Mouse (Mus musculus) lung, postnatal 0 days (tissue): ENCODE measurements around the gene Icam4. TPM values are rescaled to one million over a fixed set of nuclear protein-coding genes. Genes with fewer than 3 reads are reported as not detected.

Experiments used
- ATAC-seq: fragments of 200-750 bp; cut with Nextera tagmentation; 2 replicates; pipeline ENCODE4 v1.8.0; 2017; ENCODE audit warnings: moderate library complexity
- DNase-seq: peaks from one replicate; pipeline ENCODE4 v3.0.0-alpha.2; 2016; ENCODE audit warnings: low spot score
- H3K27ac ChIP-seq: fragments of 300-500 bp; sonication (generic); 2 replicates; pipeline ENCODE4 v1.5.1; 2014; ENCODE audit warnings: antibody characterized with exemption, mild to moderate bottlenecking, low read length, mixed read lengths
- H3K27me3 ChIP-seq: fragments of 300-500 bp; sonication (generic); replicated peaks from 2 replicates; pipeline ENCODE4 v1.6.1; 2014; ENCODE audit warnings: low read length, mixed read lengths; ENCODE audit not compliant: insufficient read depth
- H3K36me3 ChIP-seq: fragments of 300-500 bp; sonication (generic); 2 replicates; pipeline ENCODE4 v1.6.1; 2014; ENCODE audit warnings: low read length, mixed read lengths; ENCODE audit not compliant: insufficient read depth
- H3K4me1 ChIP-seq: fragments of 300-500 bp; sonication (generic); 2 replicates; pipeline ENCODE4 v1.6.1; 2014; ENCODE audit warnings: antibody characterized with exemption, low read depth, low read length, mixed read lengths; ENCODE audit not compliant: insufficient read depth
- H3K4me2 ChIP-seq: fragments of 300-500 bp; sonication (generic); replicated peaks from 2 replicates; pipeline ENCODE4 v1.6.1; 2014; ENCODE audit warnings: low read depth, mild to moderate bottlenecking, low read length, moderate library complexity, mixed read lengths
- H3K4me3 ChIP-seq: fragments of 300-500 bp; sonication (generic); 2 replicates; pipeline ENCODE4 v1.5.1; 2014; ENCODE audit warnings: low read depth, low read length
- H3K9ac ChIP-seq: fragments of 300-500 bp; sonication (generic); replicated peaks from 2 replicates; pipeline ENCODE4 v1.6.1; 2014; ENCODE audit warnings: low read depth, mild to moderate bottlenecking
- H3K9me3 ChIP-seq: fragments of 300-500 bp; sonication (generic); 2 replicates; pipeline ENCODE4 v1.6.1; 2016; ENCODE audit warnings: low read length, mixed read lengths
- CTCF ChIP-seq: IDR thresholded peaks from 2 replicates; pipeline ENCODE4 v1.5.1; 2016; ENCODE audit warnings: antibody characterized with exemption, mild to moderate bottlenecking
- EP300 ChIP-seq: IDR thresholded peaks from 2 replicates; pipeline ENCODE4 v1.6.1; 2016; ENCODE audit warnings: antibody characterized with exemption, mild to moderate bottlenecking, control low read depth
- WGBS: fragments of 180-500 bp; shearing (Covaris S2); extraction: QIAGEN DNeasy Blood & Tissue Kit; methylation state at CpG from one replicate; pipeline ENCODE4 v1.1.7; 2014; 5-methylcytosine and 5-hydroxymethylcytosine counted together
- polyA plus RNA-seq: library from polyadenylated mRNA; unstranded; fragments of >200 nt; fragmentation: Nextera tagmentation; extraction: Ambion mirVana; gene quantifications from 2 replicates; pipeline ENCODE4 v1.2.1, GENCODE M21; 2015

Gene Icam4
- polyA plus RNA-seq, 1 experiment from 2014 or later, result 3.8 TPM

- Histone ChIP-seq H3K27me3 (no peaks in the 10 kb centered on the region), H3K4me3 (no peak overlapping the region), H3K9me3 (no peaks in the 10 kb centered on the region), H3K9ac (no peak overlapping the region), H3K27ac (no peak overlapping the region), H3K4me2 (no peak overlapping the region), H3K36me3 (0 out of 2 replicates have a peak, but pooled peaks cover under 1% of the 10 kb centered on the region), H3K4me1 (no peaks in the 10 kb centered on the region)
- peak; percentile 69 for TF ChIP-seq CTCF
- TF ChIP-seq EP300, result no peak
- no peak for ATAC-seq
- DNase-seq, result peak; percentile 57
Measured at GRCm38 (mm10) chr9:21000811-21001210, 28.4 kb upstream of the Icam4 start.

GRCm38 (mm10) chr9:21001651-21002200 is 27.4 kb upstream of the Icam4 start:
- TF ChIP-seq EP300 (no peak), CTCF (no peak)
- no peaks in the 10 kb centered on the region for H3K27me3 ChIP-seq
- ATAC-seq (no peak), DNase-seq (no peak)
- 0 out of 2 replicates have a peak, but pooled peaks cover 7% of the 10 kb centered on the region for H3K36me3 ChIP-seq
- H3K9ac ChIP-seq, result no peak overlapping the region
- H3K9me3 ChIP-seq, result no peaks in the 10 kb centered on the region
- WGBS, result 45% methylated on average over 6 of the region's 6 CpGs
- H3K27ac ChIP-seq, result no peak overlapping the region; the same call in 1 of the 2 replicates
- no peaks in the 10 kb centered on the region for H3K4me1 ChIP-seq
- no peak overlapping the region for H3K4me3 ChIP-seq
- H3K4me2 ChIP-seq, result no peak overlapping the region; the same call in 1 of the 2 replicates

- Histone ChIP-seq H3K4me3 (peak overlapping the region; percentile 76), H3K27ac (peak overlapping the region; percentile 90), H3K4me1 (no peaks in the 10 kb centered on the region), H3K36me3 (0 out of 2 replicates have a peak, but pooled peaks cover 10% of the 10 kb centered on the region), H3K9ac (peak overlapping the region; percentile 86), H3K9me3 (no peaks in the 10 kb centered on the region), H3K4me2 (peak overlapping the region; percentile 75), H3K27me3 (no peaks in the 10 kb centered on the region)
- DNase-seq, result no peak
- 9% methylated on average over 7 of the region's 7 CpGs for whole genome bisulfite sequencing
- ATAC-seq, result peak; percentile 4; the same call in 1 of the 2 replicates
- TF ChIP-seq EP300 (no peak), CTCF (no peak)
Measured at GRCm38 (mm10) chr9:21002270-21002626, 26.9 kb upstream of the Icam4 start.

GRCm38 (mm10) chr9:21002627-21003551 is 26.3 kb upstream of the Icam4 start, which contains the start of gene Mrpl4:
Gene Mrpl4, plus strand, starts transcription at chr9:21002738.
- H3K27me3 ChIP-seq, result no peaks in the 10 kb centered on the region
- under 1% methylated on average over 71 of the region's 72 CpGs for WGBS
- no peaks in the 10 kb centered on the region for H3K4me1 ChIP-seq
- no peaks in the 10 kb centered on the region for H3K9me3 ChIP-seq
- H3K4me2 ChIP-seq, result peak within 1 kb of the TSS; percentile 75
- TF ChIP-seq CTCF (peak; percentile 42), EP300 (peak; percentile 43; the same call in 1 of the 2 replicates)
- peak; percentile 86 for ATAC-seq
- peak; percentile 93 for DNase-seq
- peak within 1 kb of the TSS; percentile 90 for H3K27ac ChIP-seq
- H3K36me3 ChIP-seq, result 0 out of 2 replicates have a peak, but pooled peaks cover 15% of the 10 kb centered on the region
- H3K4me3 ChIP-seq, result peak within 1 kb of the TSS; percentile 76
- peak within 1 kb of the TSS; percentile 86 for H3K9ac ChIP-seq

- ATAC-seq, result no peak
- no peak overlapping the region for H3K9ac ChIP-seq
- H3K27ac ChIP-seq, result no peak overlapping the region
- H3K27me3 ChIP-seq, result no peaks in the 10 kb centered on the region
- 0 out of 2 replicates have a peak, but pooled peaks cover 16% of the 10 kb centered on the region for H3K36me3 ChIP-seq
- 93% methylated on average over 10 of the region's 10 CpGs for WGBS
- no peaks in the 10 kb centered on the region for H3K4me1 ChIP-seq
- no peak overlapping the region for H3K4me2 ChIP-seq
- H3K9me3 ChIP-seq, result no peaks in the 10 kb centered on the region
- no peak for DNase-seq
- no peak overlapping the region for H3K4me3 ChIP-seq
- TF ChIP-seq EP300 (no peak), CTCF (no peak)
Measured at GRCm38 (mm10) chr9:21007313-21007952, 21.7 kb upstream of the Icam4 start.

- no peak overlapping the region for H3K9ac ChIP-seq
- TF ChIP-seq CTCF, result peak; percentile 47
- TF ChIP-seq EP300, result no peak
- ATAC-seq (no peak), DNase-seq (no peak)
- 0 out of 2 replicates have a peak, but pooled peaks cover 16% of the 10 kb centered on the region for H3K36me3 ChIP-seq
- H3K4me1 ChIP-seq, result no peaks in the 10 kb centered on the region
- no peak overlapping the region for H3K4me2 ChIP-seq
- no peaks in the 10 kb centered on the region for H3K27me3 ChIP-seq
- no peak overlapping the region for H3K4me3 ChIP-seq
- no peaks in the 10 kb centered on the region for H3K9me3 ChIP-seq
- H3K27ac ChIP-seq, result no peak overlapping the region
- WGBS, result 82% methylated on average over 7 of the region's 7 CpGs
Measured at GRCm38 (mm10) chr9:21008007-21008406, 21.2 kb upstream of the Icam4 start.
